Mouse (Mus musculus): ENCODE measurements around the gene Aga.
"Not testable (repeated sequence)": the region's sequence is repeated elsewhere in the genome, so short reads cannot be mapped to it uniquely, and the experiment has no call there.

The Aga gene

DNA sequence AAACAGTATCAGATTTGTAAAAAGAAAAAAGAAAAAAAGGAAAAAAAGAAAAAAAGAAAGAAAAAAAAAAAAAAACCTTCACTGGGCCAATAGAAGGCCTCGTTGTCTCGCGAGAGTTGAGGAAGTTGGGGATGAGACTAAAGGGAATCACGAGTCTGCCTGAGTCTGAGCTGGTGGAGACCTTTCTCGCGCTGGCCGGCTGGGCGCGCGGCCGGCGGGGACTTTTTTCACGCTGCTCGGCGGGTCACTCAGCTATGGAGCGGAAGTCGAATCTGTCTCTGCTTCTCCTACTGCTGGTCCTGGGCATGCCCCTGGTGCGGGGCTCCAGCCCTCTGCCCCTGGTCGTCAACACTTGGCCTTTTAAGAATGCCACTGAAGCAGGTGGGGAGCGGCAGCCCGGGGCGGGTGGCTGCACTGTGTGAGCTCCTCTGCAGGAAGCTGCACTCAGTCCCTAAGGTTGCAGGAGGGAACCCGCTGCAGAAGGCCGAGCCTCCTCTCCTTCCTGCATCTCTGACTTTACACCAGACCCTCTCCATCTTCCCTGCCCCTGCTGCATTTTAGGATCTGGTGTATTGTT, at the start of gene Aga:
Gene Aga (plus strand): TSS at position 177 of the 577 bp plus-strand sequence.
- DNase-seq (ENCODE audit: extremely low read depth, low read depth, low spot score), result peak; percentile 50

DNA sequence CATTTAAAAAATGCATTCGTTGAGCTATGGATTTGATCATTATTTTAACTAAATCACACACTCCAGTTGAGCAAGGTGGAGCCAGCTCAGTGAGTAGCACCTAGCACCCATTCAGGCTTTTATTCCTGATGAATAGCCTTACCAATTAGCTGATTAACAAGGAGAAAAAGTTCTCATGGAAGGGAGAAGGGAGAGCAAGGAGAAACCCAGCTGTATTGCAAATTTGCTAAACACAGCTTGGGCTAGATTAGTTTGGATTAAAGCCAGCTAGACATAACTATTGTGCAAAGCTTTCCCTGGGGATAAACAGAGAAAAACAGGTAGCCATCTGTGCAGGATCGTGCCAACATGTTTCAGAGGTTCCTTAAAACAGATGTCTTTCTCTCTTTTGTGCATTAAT, 22.5 kb upstream of the Aga start:
- DNase-seq (ENCODE audit: extremely low read depth, low read depth, low spot score), result no peak

DNA sequence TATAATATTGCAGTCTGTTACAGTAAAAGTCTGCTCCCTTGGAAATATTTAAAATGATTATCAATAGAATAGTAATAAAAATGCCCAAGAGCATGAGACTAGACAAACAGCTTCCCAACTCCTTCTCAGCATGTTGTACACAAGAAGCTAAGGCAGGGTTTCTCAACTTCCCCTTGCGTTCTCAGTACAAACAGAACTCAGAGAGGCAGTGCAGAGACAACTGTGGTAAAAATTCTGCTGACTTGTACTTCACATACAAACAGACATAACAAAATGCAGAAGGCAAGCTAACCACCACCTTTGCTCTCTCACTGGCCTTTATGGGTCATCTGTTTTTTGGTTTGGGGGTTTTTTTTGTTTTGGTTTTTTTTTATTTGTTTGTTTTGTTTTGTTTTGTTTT, 15.3 kb upstream of the Aga start:
- no peak for DNase-seq (ENCODE audit: extremely low read depth, low read depth, low spot score)

DNA sequence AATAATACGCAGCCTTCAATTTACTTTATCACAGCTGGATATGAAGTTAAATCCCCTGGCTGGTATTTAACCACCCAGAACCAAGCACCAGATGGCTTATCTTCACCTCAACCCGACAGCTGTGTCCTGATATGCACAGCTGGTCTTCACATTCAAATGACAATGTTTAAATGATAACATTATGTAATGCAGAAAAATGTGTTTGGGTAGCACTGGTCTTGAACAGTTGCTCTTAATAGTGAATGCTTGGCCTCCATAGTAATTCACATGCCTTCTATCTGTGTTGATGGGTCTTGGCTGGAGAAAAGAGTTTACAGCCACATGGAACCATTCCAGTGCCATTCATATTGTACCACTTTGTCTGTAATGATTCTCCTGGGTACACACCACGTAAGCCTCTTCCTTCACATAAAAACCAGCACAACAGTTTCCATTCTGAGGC, 14.6 kb upstream of the Aga start:
- no peak for DNase-seq (ENCODE audit: extremely low read depth, low read depth, low spot score)

DNA sequence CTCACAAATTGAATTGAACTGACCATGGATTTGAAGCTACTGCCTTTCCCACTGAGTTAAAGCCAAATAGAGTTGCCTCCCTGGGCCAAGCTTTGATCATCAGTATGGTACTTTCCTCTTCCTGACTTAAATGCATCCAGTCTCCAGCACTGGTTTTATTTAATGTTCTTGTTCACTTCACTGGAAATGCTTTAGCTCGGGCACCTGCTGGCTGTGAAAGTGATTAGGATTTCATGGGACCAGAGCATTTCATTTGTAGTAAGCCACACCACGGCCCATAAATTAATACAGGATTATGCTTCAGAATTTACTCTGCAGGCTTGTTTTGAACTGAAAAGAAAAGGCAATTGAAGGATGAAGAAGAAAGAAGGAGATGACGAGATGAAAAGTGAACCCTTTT, 26.5 kb downstream of the Aga start:
- DNase-seq (ENCODE audit: extremely low read depth, low read depth, low spot score), result not testable (repeated sequence)

DNA sequence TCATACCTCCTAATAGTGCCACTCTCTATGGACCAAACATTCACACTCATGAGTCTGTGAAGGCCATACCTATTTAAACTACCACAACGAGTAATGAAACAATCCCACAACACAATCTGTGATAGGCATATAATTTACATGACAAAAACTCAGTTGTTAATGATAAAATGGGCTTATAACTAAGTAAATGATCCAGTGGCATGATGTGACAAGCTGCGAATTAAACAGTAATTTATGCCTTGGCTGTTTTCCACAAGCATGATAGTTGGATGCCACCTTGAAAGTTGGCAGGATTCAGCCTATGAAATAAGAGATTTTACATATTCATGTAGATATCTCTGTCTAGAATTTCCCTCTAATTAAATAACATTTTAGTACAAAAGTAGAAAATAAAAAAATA, 28.1 kb downstream of the Aga start:
- no peak for DNase-seq (ENCODE audit: extremely low read depth, low read depth, low spot score)

DNA sequence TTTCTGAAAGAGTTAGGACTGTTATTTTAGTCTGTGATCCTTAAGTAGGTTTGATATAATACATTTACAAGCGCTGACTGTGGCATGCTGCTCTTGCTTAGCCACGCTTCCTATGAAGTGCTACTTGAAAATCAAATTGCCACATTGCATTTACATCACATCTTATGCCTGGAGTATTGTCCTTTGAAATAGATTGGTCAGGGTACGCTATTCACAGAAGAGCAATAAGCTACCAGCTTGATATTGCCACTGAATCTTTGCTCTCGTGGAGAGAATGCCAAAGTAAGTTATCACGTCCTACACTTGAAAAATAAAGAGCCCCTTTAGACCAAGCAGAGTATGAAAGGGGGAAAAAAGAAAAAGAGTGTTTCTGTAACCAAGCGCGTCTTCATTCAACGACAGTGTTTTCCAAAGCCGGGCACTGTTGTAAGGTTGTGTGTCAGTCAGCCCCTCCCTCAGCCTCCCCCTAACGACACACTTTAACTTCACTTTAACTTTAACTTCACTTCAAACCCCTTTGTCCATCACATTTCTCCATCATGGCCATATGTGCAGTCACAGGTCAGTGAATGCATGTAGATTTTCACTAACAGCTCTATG, 51.0 kb downstream of the Aga start:
- DNase-seq (ENCODE audit: extremely low read depth, low read depth, low spot score), result no peak

DNA sequence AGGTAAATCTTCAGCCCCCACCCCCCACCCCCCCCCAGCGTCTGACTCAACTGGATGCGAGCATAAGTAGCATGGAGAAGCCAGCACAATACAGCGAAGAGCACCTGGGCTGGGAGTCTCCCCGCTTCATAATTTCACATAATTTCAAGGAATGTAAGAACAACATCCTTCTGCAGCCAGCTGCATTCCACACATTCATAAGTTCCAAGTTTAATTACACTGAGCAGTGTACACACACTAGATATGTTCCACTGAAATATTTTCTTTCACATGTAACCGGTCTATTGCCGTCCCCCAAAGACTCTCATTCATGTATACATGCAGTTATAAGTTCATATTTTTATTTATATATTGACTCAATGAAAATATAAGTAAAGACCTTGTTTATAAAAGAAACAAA, 54.7 kb downstream of the Aga start:
- DNase-seq (ENCODE audit: extremely low read depth, low read depth, low spot score), result no peak
